Mouse (Mus musculus) spleen, adult 2 months (tissue): ENCODE results near the gene Alg9.

Experiments
- CTCF ChIP-seq: fragments of 200-500 bp; IDR thresholded peaks from 2 replicates; pipeline ENCODE4 v1.5.1; 2011; ENCODE audit warnings: mild to moderate bottlenecking, inconsistent platforms; ENCODE audit not compliant: insufficient read depth, insufficient read length, insufficient replicate concordance; ENCODE audit errors: extremely low read depth
- POLR2A ChIP-seq: fragments of 200-500 bp; IDR thresholded peaks from 2 replicates; pipeline ENCODE4 v1.6.1; 2011; ENCODE audit warnings: low read depth, low read length, inconsistent platforms

- TF ChIP-seq POLR2A = no peak
- TF ChIP-seq CTCF = no peak
These were observed 11.5 kb upstream of the Alg9 start for GRCm38 (mm10) chr9:50763331-50763730.
